Mouse (Mus musculus): Measurements from ENCODE around the gene Sox15. TPM values are rescaled to one million over a fixed set of nuclear protein-coding genes. Genes with fewer than 3 reads are reported as not detected.

Sox15 gene
- polyA plus RNA-seq, 1 experiment from 2014 or later, result not detected

GRCm38 (mm10) chr11:69682209-69682839 is 27.2 kb downstream of the Sox15 start:
- Histone ChIP-seq H3K36me3 (peaks cover 26% of the 10 kb centered on the region), H3K4me2 (peak overlapping the region; percentile 89), H3K9ac (peak overlapping the region; percentile 80), H3K27ac (peak overlapping the region; percentile 95), H3K9me3 (replicated peaks) (no peaks in the 10 kb centered on the region), H3K27me3 (no peaks in the 10 kb centered on the region), H3K4me1 (replicated peaks) (peaks cover 55% of the 10 kb centered on the region), H3K4me3 (peak overlapping the region; percentile 79)
- WGBS, result 20% methylated on average over 24 of the region's 24 CpGs
- ATAC-seq (replicated peaks; ENCODE audit: insufficient number of reproducible peaks, insufficient read depth, low FRiP score, low read depth), result no peak

- 21% methylated on average over 12 of the region's 12 CpGs for WGBS
- no peak for ATAC-seq (replicated peaks; ENCODE audit: insufficient number of reproducible peaks, insufficient read depth, low FRiP score, low read depth)
- H3K27me3 ChIP-seq, result no peaks in the 10 kb centered on the region
- peak overlapping the region; percentile 89 for H3K4me2 ChIP-seq
- H3K4me3 ChIP-seq, result peak overlapping the region; percentile 79
- H3K9ac ChIP-seq, result peak overlapping the region; percentile 80
- peaks cover 19% of the 10 kb centered on the region for H3K36me3 ChIP-seq
- no peaks in the 10 kb centered on the region for H3K9me3 ChIP-seq (replicated peaks)
- H3K27ac ChIP-seq, result peak overlapping the region; percentile 95
- peaks cover 55% of the 10 kb centered on the region for H3K4me1 ChIP-seq (replicated peaks)
Observed at GRCm38 (mm10) chr11:69682840-69683533, 27.9 kb downstream of the Sox15 start.

- H3K27me3 ChIP-seq, result no peaks in the 10 kb centered on the region
- H3K9ac ChIP-seq, result no peak overlapping the region
- H3K36me3 ChIP-seq, result peaks cover 14% of the 10 kb centered on the region
- H3K27ac ChIP-seq, result peak overlapping the region; percentile 95; the same call in 1 of the 2 replicates
- H3K4me3 ChIP-seq, result no peak overlapping the region
- 70% methylated on average over 7 of the region's 7 CpGs for WGBS
- peaks cover 55% of the 10 kb centered on the region for H3K4me1 ChIP-seq (replicated peaks)
- ATAC-seq (replicated peaks; ENCODE audit: insufficient number of reproducible peaks, insufficient read depth, low FRiP score, low read depth), result no peak
- H3K9me3 ChIP-seq (replicated peaks), result no peaks in the 10 kb centered on the region
- no peak overlapping the region for H3K4me2 ChIP-seq
Observed at GRCm38 (mm10) chr11:69683576-69683975, 28.5 kb downstream of the Sox15 start.

GRCm38 (mm10) chr11:69684128-69684745 is 29.1 kb downstream of the Sox15 start:
- no peak for ATAC-seq (replicated peaks; ENCODE audit: insufficient number of reproducible peaks, insufficient read depth, low FRiP score, low read depth)
- Histone ChIP-seq H3K27ac (no peak overlapping the region), H3K4me2 (no peak overlapping the region), H3K4me1 (replicated peaks) (peaks cover 55% of the 10 kb centered on the region), H3K27me3 (no peaks in the 10 kb centered on the region), H3K9me3 (replicated peaks) (no peaks in the 10 kb centered on the region), H3K4me3 (no peak overlapping the region), H3K9ac (no peak overlapping the region), H3K36me3 (peaks cover 8% of the 10 kb centered on the region; the same call in 1 of the 2 replicates)
- 74% methylated on average over 12 of the region's 12 CpGs for WGBS

- WGBS, result 82% methylated on average over 6 of the region's 6 CpGs
- no peak overlapping the region; the same call in 1 of the 2 replicates for H3K9ac ChIP-seq
- peaks cover 51% of the 10 kb centered on the region for H3K4me1 ChIP-seq (replicated peaks)
- ATAC-seq (replicated peaks; ENCODE audit: insufficient number of reproducible peaks, insufficient read depth, low FRiP score, low read depth), result no peak
- H3K36me3 ChIP-seq, result 0 out of 2 replicates have a peak, but pooled peaks cover 4% of the 10 kb centered on the region
- H3K9me3 ChIP-seq (replicated peaks), result no peaks in the 10 kb centered on the region
- H3K27ac ChIP-seq, result peak overlapping the region; percentile 82
- no peaks in the 10 kb centered on the region for H3K27me3 ChIP-seq
- no peak overlapping the region for H3K4me2 ChIP-seq
- no peak overlapping the region for H3K4me3 ChIP-seq
Observed at GRCm38 (mm10) chr11:69684936-69685335, 29.8 kb downstream of the Sox15 start.

GRCm38 (mm10) chr11:69685526-69686148 is 30.5 kb downstream of the Sox15 start, which contains the start of gene Tnfsf13:
Gene Tnfsf13 (minus strand): TSS chr11:69685784.
- Histone ChIP-seq H3K36me3 (no peaks in the 10 kb centered on the region), H3K9ac (no peak within 1 kb of the TSS; the same call in 1 of the 2 replicates), H3K9me3 (replicated peaks) (no peaks in the 10 kb centered on the region), H3K4me1 (replicated peaks) (peaks cover 44% of the 10 kb centered on the region), H3K27ac (peak within 1 kb of the TSS; percentile 82), H3K4me2 (peak within 1 kb of the TSS; percentile 27; the same call in 1 of the 2 replicates), H3K4me3 (no peak within 1 kb of the TSS), H3K27me3 (no peaks in the 10 kb centered on the region)
- 42% methylated on average over 10 of the region's 10 CpGs for WGBS
- ATAC-seq (replicated peaks; ENCODE audit: insufficient number of reproducible peaks, insufficient read depth, low FRiP score, low read depth), result 0 out of 2 replicates have a peak, but pooled peaks have one; percentile 12

- H3K9ac ChIP-seq, result no peak overlapping the region
Observed at GRCm38 (mm10) chr11:69686377-69686776, 31.3 kb downstream of the Sox15 start.

GRCm38 (mm10) chr11:69687061-69687460 is 31.9 kb downstream of the Sox15 start:
- Histone ChIP-seq H3K9me3 (replicated peaks) (no peaks in the 10 kb centered on the region), H3K9ac (no peak overlapping the region), H3K4me3 (no peak overlapping the region), H3K4me1 (replicated peaks) (peaks cover 38% of the 10 kb centered on the region), H3K4me2 (peak overlapping the region; percentile 8; the same call in 1 of the 2 replicates), H3K27ac (peak overlapping the region; percentile 82), H3K27me3 (no peaks in the 10 kb centered on the region), H3K36me3 (no peaks in the 10 kb centered on the region)
- no peak for ATAC-seq (replicated peaks; ENCODE audit: insufficient number of reproducible peaks, insufficient read depth, low FRiP score, low read depth)
- 56% methylated on average over 5 of the region's 5 CpGs for WGBS

More at GRCm38 (mm10) chr11:69686377-69686776, 31.3 kb downstream of the Sox15 start:
- ATAC-seq (replicated peaks; ENCODE audit: insufficient number of reproducible peaks, insufficient read depth, low FRiP score, low read depth), result no peak
- Histone ChIP-seq H3K9me3 (replicated peaks) (no peaks in the 10 kb centered on the region), H3K4me3 (no peak overlapping the region), H3K4me1 (replicated peaks) (peaks cover 38% of the 10 kb centered on the region), H3K4me2 (peak overlapping the region; percentile 8; the same call in 1 of the 2 replicates), H3K27me3 (no peaks in the 10 kb centered on the region), H3K36me3 (no peaks in the 10 kb centered on the region), H3K27ac (peak overlapping the region; percentile 82)
- 9% methylated on average over 4 of the region's 4 CpGs for WGBS

- H3K27me3 ChIP-seq, result no peaks in the 10 kb centered on the region
- no peaks in the 10 kb centered on the region for H3K36me3 ChIP-seq
- 97% methylated on average over 1 of the region's 1 CpGs for WGBS
- H3K4me1 ChIP-seq (replicated peaks), result peaks cover 28% of the 10 kb centered on the region
- ATAC-seq (replicated peaks; ENCODE audit: insufficient number of reproducible peaks, insufficient read depth, low FRiP score, low read depth), result no peak
- no peak overlapping the region for H3K27ac ChIP-seq
- H3K9me3 ChIP-seq (replicated peaks), result no peaks in the 10 kb centered on the region
- H3K9ac ChIP-seq, result no peak overlapping the region
- no peak overlapping the region for H3K4me2 ChIP-seq
- H3K4me3 ChIP-seq, result no peak overlapping the region
Observed at GRCm38 (mm10) chr11:69689891-69690290, 34.8 kb downstream of the Sox15 start.

GRCm38 (mm10) chr11:69692196-69692811 is 37.2 kb downstream of the Sox15 start:
- Histone ChIP-seq H3K4me2 (no peak overlapping the region), H3K27ac (no peak overlapping the region), H3K27me3 (no peaks in the 10 kb centered on the region), H3K9me3 (replicated peaks) (no peaks in the 10 kb centered on the region), H3K4me3 (no peak overlapping the region), H3K36me3 (no peaks in the 10 kb centered on the region), H3K9ac (no peak overlapping the region), H3K4me1 (replicated peaks) (peaks cover 13% of the 10 kb centered on the region)
- 70% methylated on average over 9 of the region's 9 CpGs for WGBS
- ATAC-seq (replicated peaks; ENCODE audit: insufficient number of reproducible peaks, insufficient read depth, low FRiP score, low read depth), result no peak
